Mouse (Mus musculus): Measurements from ENCODE around the gene Fras1.

GRCm38 (mm10) chr5:96635866-96636265, 262.1 kb downstream of the Fras1 start:
- TF ChIP-seq CTCF (IDR thresholded peaks at IDR 0.05; ENCODE audit: low read depth) = no peak
- TF ChIP-seq EP300 (optimal IDR thresholded peaks at IDR 0.05) = no peak

Measured in stomach, postnatal 0 days (tissue).